Mouse (Mus musculus): ENCODE measurements around the gene Gtf3c5. TPM values are rescaled to one million over a fixed set of nuclear protein-coding genes. Genes with fewer than 3 reads are reported as not detected.
A peak's percentile ranks its signal among the peaks of the same experiment; 100 is the strongest.

Gtf3c5 gene
- polyA plus RNA-seq, 1 experiment, result 13.3 TPM

DNA sequence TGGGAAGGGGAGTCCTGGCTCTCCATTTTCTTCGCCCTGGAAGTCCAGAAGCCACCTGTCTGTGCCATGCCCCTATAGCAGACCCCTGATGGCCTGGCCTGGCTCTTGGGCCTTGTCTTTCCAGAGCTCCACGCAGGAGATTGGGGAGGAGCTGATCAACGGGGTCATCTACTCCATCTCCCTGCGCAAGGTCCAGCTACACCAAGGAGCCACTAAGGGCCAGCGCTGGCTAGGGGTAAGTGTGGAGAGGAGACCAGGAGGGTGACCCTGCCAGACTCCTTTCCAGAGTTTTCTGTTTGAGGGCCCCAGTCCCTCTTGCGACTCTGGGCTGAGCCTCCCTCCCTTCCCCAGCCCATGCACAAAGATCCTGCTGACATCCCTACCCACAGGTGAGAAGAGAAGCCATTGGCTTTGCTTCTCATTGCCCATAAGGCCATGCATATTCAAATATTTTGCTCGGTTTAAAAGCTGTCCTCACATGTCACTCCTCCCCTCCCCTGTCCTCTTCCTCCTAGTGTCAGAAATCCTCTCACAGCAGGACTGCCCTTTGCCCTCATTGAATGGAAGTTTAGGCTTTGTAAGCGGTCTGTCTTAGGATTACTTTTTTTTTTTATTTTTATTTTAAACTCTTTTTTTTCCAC lies 42.8 kb downstream of the Gtf3c5 start:
- Histone ChIP-seq H3K4me3 (ENCODE audit: extremely low read depth, insufficient read depth, insufficient read length) (no peak overlapping the region), H3K4me1 (ENCODE audit: control insufficient read depth, insufficient read depth, insufficient read length) (peaks cover 44% of the 10 kb centered on the region), H3K27ac (ENCODE audit: insufficient read depth, low read length) (peak overlapping the region; percentile 78), H3K27me3 (ENCODE audit: control insufficient read depth, insufficient read depth, low read length) (no peaks in the 10 kb centered on the region), H3K36me3 (ENCODE audit: control insufficient read depth, insufficient read depth, low read length) (peaks cover 19% of the 10 kb centered on the region)
- TF ChIP-seq CTCF (IDR thresholded peaks at IDR 0.05; ENCODE audit: extremely low read depth, insufficient read depth, insufficient read length, insufficient replicate concordance) (no peak), POLR2A (IDR thresholded peaks at IDR 0.05; ENCODE audit: low read depth, low read length) (no peak)
- 74% methylated on average over 8 of the region's 8 CpGs for WGBS
- no peak for DNase-seq (ENCODE audit: low read depth in 1 of 2, low spot score in 2 of 2)

DNA sequence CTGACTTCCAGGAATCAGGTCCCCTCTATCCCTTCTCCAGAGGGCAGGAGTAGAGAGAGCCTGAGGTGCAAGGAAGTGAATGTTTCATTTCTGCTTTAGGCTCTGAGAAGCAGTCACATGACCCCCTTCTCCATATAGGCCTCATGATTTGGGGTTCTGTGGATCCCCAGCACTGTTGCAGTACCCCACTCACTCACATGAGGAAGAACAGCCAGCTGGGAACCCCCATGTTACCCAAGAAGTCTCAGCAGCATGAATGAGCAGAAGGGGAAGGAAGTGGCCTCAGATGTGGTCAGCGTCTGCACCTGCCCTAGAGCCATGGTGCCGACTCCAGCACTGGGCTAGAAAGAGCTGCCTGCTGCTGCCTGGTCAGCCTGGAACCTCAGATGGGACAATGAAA lies 43.6 kb downstream of the Gtf3c5 start:
- Histone ChIP-seq H3K4me3 (ENCODE audit: extremely low read depth, insufficient read depth, insufficient read length) (no peak overlapping the region), H3K4me1 (ENCODE audit: control insufficient read depth, insufficient read depth, insufficient read length) (peaks cover 49% of the 10 kb centered on the region), H3K36me3 (ENCODE audit: control insufficient read depth, insufficient read depth, low read length) (peaks cover 14% of the 10 kb centered on the region), H3K27me3 (ENCODE audit: control insufficient read depth, insufficient read depth, low read length) (no peaks in the 10 kb centered on the region), H3K27ac (ENCODE audit: insufficient read depth, low read length) (peak overlapping the region; percentile 78)
- peak; percentile 75 to 81 for DNase-seq (ENCODE audit: low read depth in 1 of 2, low spot score in 2 of 2)
- TF ChIP-seq POLR2A (IDR thresholded peaks at IDR 0.05; ENCODE audit: low read depth, low read length) (no peak; the same call in 1 of the 2 replicates), CTCF (IDR thresholded peaks at IDR 0.05; ENCODE audit: extremely low read depth, insufficient read depth, insufficient read length, insufficient replicate concordance) (no peak)
- WGBS, result 14% methylated on average over 2 of the region's 2 CpGs

DNA sequence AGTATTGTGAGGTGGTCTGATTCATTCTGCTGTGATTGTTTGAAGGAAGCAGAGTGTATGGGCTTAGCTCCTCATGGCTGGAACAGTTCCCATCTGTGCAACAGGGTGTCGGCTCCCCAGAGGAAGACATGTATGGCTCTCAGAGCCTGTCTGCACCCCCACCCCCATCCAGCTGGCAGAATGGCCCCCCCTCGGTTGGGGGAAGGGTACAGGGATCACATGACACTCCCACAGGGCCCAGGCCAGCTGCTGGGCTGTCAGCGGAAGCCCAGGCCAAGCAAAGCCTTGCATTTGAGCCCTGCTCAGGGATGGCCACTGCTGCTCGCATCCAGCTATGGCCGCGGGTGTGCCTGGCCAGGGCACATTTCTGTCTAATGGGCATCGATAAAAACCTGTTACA lies 44.3 kb downstream of the Gtf3c5 start:
- Histone ChIP-seq H3K4me1 (ENCODE audit: control insufficient read depth, insufficient read depth, insufficient read length) (peaks cover 50% of the 10 kb centered on the region), H3K4me3 (ENCODE audit: extremely low read depth, insufficient read depth, insufficient read length) (no peak overlapping the region), H3K27ac (ENCODE audit: insufficient read depth, low read length) (peak overlapping the region; percentile 78), H3K36me3 (ENCODE audit: control insufficient read depth, insufficient read depth, low read length) (peaks cover 12% of the 10 kb centered on the region), H3K27me3 (ENCODE audit: control insufficient read depth, insufficient read depth, low read length) (no peaks in the 10 kb centered on the region)
- peak in 1 of 2 experiments; percentile 69 for DNase-seq (ENCODE audit: low read depth in 1 of 2, low spot score in 2 of 2)
- TF ChIP-seq POLR2A (IDR thresholded peaks at IDR 0.05; ENCODE audit: low read depth, low read length) (no peak), CTCF (IDR thresholded peaks at IDR 0.05; ENCODE audit: extremely low read depth, insufficient read depth, insufficient read length, insufficient replicate concordance) (no peak)
- 39% methylated on average over 7 of the region's 7 CpGs for WGBS

DNA sequence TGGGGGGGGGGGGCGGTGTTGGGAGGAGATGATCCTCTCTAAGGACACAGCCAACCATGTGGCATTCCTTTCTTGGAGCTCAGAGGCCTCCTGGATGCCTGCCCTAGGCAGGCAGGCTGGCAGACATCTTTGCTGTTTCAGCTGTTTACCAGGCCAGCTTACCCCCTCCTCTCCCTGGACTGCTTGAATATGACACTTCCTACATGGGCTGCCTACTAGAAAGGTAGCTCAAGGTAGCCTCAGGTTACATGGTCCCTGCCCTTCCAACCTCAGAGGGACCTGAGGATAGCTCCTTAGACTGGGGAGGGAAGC lies 44.8 kb downstream of the Gtf3c5 start:
- Histone ChIP-seq H3K4me3 (ENCODE audit: extremely low read depth, insufficient read depth, insufficient read length) (no peak overlapping the region), H3K27ac (ENCODE audit: insufficient read depth, low read length) (peak overlapping the region; percentile 78), H3K4me1 (ENCODE audit: control insufficient read depth, insufficient read depth, insufficient read length) (peaks cover 54% of the 10 kb centered on the region), H3K36me3 (ENCODE audit: control insufficient read depth, insufficient read depth, low read length) (peaks cover 8% of the 10 kb centered on the region; the same call in 1 of the 2 replicates), H3K27me3 (ENCODE audit: control insufficient read depth, insufficient read depth, low read length) (no peaks in the 10 kb centered on the region)
- no peak for DNase-seq (ENCODE audit: low read depth in 1 of 2, low spot score in 2 of 2)
- TF ChIP-seq POLR2A (IDR thresholded peaks at IDR 0.05; ENCODE audit: low read depth, low read length) (no peak), CTCF (IDR thresholded peaks at IDR 0.05; ENCODE audit: extremely low read depth, insufficient read depth, insufficient read length, insufficient replicate concordance) (no peak)
- WGBS, result 67% methylated on average over 1 of the region's 1 CpGs

- no peak for TF ChIP-seq CTCF (IDR thresholded peaks at IDR 0.05; ENCODE audit: extremely low read depth, insufficient read depth, insufficient read length, insufficient replicate concordance)
- no peak for TF ChIP-seq POLR2A (IDR thresholded peaks at IDR 0.05; ENCODE audit: low read depth, low read length)
- Histone ChIP-seq H3K4me3 (ENCODE audit: extremely low read depth, insufficient read depth, insufficient read length) (no peak overlapping the region), H3K27me3 (ENCODE audit: control insufficient read depth, insufficient read depth, low read length) (no peaks in the 10 kb centered on the region), H3K4me1 (ENCODE audit: control insufficient read depth, insufficient read depth, insufficient read length) (peaks cover 57% of the 10 kb centered on the region), H3K27ac (ENCODE audit: insufficient read depth, low read length) (peak overlapping the region; percentile 78), H3K36me3 (ENCODE audit: control insufficient read depth, insufficient read depth, low read length) (peaks cover 4% of the 10 kb centered on the region; the same call in 1 of the 2 replicates)
- 53% methylated on average over 8 of the region's 8 CpGs for WGBS
- no peak for DNase-seq (ENCODE audit: low read depth in 1 of 2, low spot score in 2 of 2)
Observed at GRCm38 (mm10) chr2:28537995-28538816, 45.3 kb downstream of the Gtf3c5 start.

DNA sequence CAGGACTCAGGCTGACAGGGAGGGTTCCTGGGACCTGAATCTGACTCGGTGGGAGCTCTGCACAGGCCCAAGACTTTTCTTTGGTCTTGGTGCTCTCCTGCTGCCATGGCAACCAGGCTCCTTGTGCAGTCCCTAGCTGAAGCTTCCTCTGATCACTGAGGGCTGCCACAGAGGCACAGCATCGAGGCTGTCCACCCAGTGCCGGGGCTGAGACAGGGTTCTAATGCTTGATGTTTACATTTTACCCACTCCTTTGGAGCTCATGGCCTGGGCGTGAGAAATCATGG lies 46.0 kb downstream of the Gtf3c5 start:
- no peaks in the 10 kb centered on the region for H3K27me3 ChIP-seq (ENCODE audit: control insufficient read depth, insufficient read depth, low read length)
- H3K4me3 ChIP-seq (ENCODE audit: extremely low read depth, insufficient read depth, insufficient read length), result no peak overlapping the region
- DNase-seq (ENCODE audit: low read depth in 1 of 2, low spot score in 2 of 2), result no peak
- WGBS, result 53% methylated on average over 4 of the region's 4 CpGs
- H3K36me3 ChIP-seq (ENCODE audit: control insufficient read depth, insufficient read depth, low read length), result peaks cover 3% of the 10 kb centered on the region; the same call in 1 of the 2 replicates
- TF ChIP-seq CTCF (IDR thresholded peaks at IDR 0.05; ENCODE audit: extremely low read depth, insufficient read depth, insufficient read length, insufficient replicate concordance), result no peak
- TF ChIP-seq POLR2A (IDR thresholded peaks at IDR 0.05; ENCODE audit: low read depth, low read length), result no peak
- peaks cover 62% of the 10 kb centered on the region for H3K4me1 ChIP-seq (ENCODE audit: control insufficient read depth, insufficient read depth, insufficient read length)
- peak overlapping the region; percentile 78; the same call in 1 of the 2 replicates for H3K27ac ChIP-seq (ENCODE audit: insufficient read depth, low read length)
